Mouse (Mus musculus) lung, embryonic 14.5 days (tissue): Measurements from ENCODE around the gene Itga5. TPM values are rescaled to one million over a fixed set of nuclear protein-coding genes. Genes with fewer than 3 reads are reported as not detected.

Source experiments
- ATAC-seq: fragments of 200-750 bp; cut with Nextera tagmentation; 2 replicates; pipeline ENCODE4 v1.8.0; 2017; ENCODE audit warnings: mild to moderate bottlenecking, moderate TSS enrichment, moderate library complexity; ENCODE audit not compliant: insufficient read depth
- DNase-seq: peaks from one replicate; pipeline ENCODE4 v3.0.0-alpha.2; 2015
- H3K27ac ChIP-seq: fragments of 300-500 bp; sonication (generic); 2 replicates; pipeline ENCODE4 v1.5.1; 2014; ENCODE audit warnings: low read depth, mild to moderate bottlenecking, moderate library complexity
- H3K27me3 ChIP-seq: fragments of 300-500 bp; sonication (generic); 2 replicates; pipeline ENCODE4 v1.6.1; 2014; ENCODE audit warnings: low read length, control low read depth; ENCODE audit not compliant: insufficient read depth
- H3K36me3 ChIP-seq: fragments of 300-500 bp; sonication (generic); 2 replicates; pipeline ENCODE4 v1.6.1; 2014; ENCODE audit warnings: control low read depth; ENCODE audit not compliant: insufficient read depth
- H3K4me1 ChIP-seq: fragments of 300-500 bp; sonication (generic); 2 replicates; pipeline ENCODE4 v1.6.1; 2014; ENCODE audit warnings: antibody characterized with exemption, control low read depth; ENCODE audit not compliant: insufficient read depth
- H3K4me2 ChIP-seq: fragments of 300-500 bp; sonication (generic); 2 replicates; pipeline ENCODE4 v1.6.1; 2014; ENCODE audit warnings: mild to moderate bottlenecking
- H3K4me3 ChIP-seq: fragments of 300-500 bp; sonication (generic); 2 replicates; pipeline ENCODE4 v1.5.1; 2014; ENCODE audit warnings: low read depth, low read length
- H3K9ac ChIP-seq: fragments of 300-500 bp; sonication (generic); 2 replicates; pipeline ENCODE4 v1.6.1; 2014
- H3K9me3 ChIP-seq: fragments of 300-500 bp; sonication (generic); 2 replicates; pipeline ENCODE4 v1.6.1; 2016; ENCODE audit warnings: low read depth, low read length, control low read depth
- CTCF ChIP-seq: IDR thresholded peaks from 2 replicates; pipeline ENCODE4 v1.5.1; 2016; ENCODE audit warnings: antibody characterized with exemption, low read depth
- WGBS: fragments of 180-500 bp; shearing (Covaris S2); extraction: QIAGEN DNeasy Blood & Tissue Kit; methylation state at CpG from one replicate; pipeline ENCODE4 v1.1.7; 2014; 5-methylcytosine and 5-hydroxymethylcytosine counted together
- polyA plus RNA-seq: library from polyadenylated mRNA; unstranded; fragments of >200 nt; fragmentation: Nextera tagmentation; extraction: Ambion mirVana; gene quantifications from 2 replicates; pipeline ENCODE4 v1.2.1, GENCODE M21; 2014

The Itga5 gene
- polyA plus RNA-seq, 1 experiment from 2014 or later, result 47.7 TPM

DNA sequence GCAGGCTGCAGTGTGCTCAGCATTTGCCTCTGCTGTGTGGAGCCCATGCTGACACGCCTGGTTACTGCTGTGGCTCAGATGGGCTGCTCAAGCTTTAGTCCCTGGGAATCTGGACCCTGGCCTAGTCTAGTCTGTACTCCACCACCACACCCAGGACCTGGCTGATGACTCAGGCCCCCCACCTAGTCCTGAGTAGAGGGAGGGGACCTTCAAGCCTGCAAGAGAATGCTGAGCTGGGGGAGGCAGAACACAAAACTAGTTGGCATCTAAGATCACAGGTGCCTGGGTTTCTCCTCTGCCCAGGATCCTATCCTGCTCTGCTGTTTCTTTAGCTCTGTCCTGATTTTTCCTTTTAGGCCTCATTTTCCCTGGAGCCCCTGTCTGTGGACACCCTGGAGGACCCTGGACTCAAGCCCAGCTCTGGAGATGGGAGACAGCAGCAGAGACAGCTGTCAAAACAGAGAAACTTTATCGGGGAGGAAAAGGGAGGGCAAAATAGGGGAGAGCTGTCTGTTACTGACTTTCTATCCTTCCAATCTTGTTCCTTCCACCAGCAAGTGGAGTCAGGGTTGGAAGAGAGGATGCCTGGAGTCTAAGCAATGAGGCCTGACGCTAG is 48.3 kb downstream of the Itga5 start:
- Histone ChIP-seq H3K4me3 (no peak overlapping the region), H3K27me3 (no peaks in the 10 kb centered on the region), H3K4me2 (no peak overlapping the region), H3K9me3 (no peaks in the 10 kb centered on the region), H3K36me3 (peaks cover 32% of the 10 kb centered on the region), H3K9ac (no peak overlapping the region), H3K4me1 (peaks cover 8% of the 10 kb centered on the region), H3K27ac (no peak overlapping the region)
- ATAC-seq (no peak), DNase-seq (no peak)
- TF ChIP-seq CTCF, result no peak
- 57% methylated on average over 3 of the region's 3 CpGs for WGBS

DNA sequence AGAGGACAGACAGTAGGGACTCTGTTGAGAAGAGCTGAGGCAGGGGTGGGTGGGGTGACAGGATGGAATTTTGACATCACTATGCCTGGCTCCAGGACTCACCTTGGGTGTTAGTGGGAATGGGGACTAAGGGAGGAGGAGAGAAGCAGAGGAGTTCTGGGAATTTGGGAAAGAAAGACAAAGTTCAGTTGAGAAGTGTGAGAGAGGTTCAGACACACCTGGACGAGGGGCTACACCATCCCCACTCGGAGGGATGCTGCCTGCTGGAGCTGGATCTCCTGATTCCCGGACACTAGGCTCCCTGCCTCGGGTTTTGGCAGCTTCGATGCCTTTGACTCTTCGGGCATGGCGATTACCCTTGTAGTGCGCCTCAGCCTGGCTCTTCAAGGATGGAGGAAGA is 48.8 kb downstream of the Itga5 start:
- no peak overlapping the region for H3K9ac ChIP-seq
- 85% methylated on average over 8 of the region's 8 CpGs for WGBS

GRCm38 (mm10) chr15:103317120-103317519 is 49.4 kb downstream of the Itga5 start:
- Histone ChIP-seq H3K27ac (no peak overlapping the region), H3K4me2 (no peak overlapping the region), H3K27me3 (no peaks in the 10 kb centered on the region), H3K9me3 (no peaks in the 10 kb centered on the region), H3K4me3 (no peak overlapping the region), H3K36me3 (peaks cover 32% of the 10 kb centered on the region), H3K4me1 (peaks cover under 1% of the 10 kb centered on the region; the same call in 1 of the 2 replicates), H3K9ac (no peak overlapping the region)
- ATAC-seq (no peak), DNase-seq (no peak)
- TF ChIP-seq CTCF, result no peak

More for the DNA sequence above, 48.8 kb downstream of the Itga5 start:
- ATAC-seq (no peak), DNase-seq (no peak)
- Histone ChIP-seq H3K4me1 (peaks cover 7% of the 10 kb centered on the region), H3K27ac (no peak overlapping the region), H3K9me3 (no peaks in the 10 kb centered on the region), H3K4me3 (no peak overlapping the region), H3K36me3 (peaks cover 32% of the 10 kb centered on the region), H3K27me3 (no peaks in the 10 kb centered on the region), H3K4me2 (no peak overlapping the region)
- no peak for TF ChIP-seq CTCF

GRCm38 (mm10) chr15:103315979-103316776 is 50.4 kb downstream of the Itga5 start:
- ATAC-seq (peak; percentile 0; the same call in 1 of the 2 replicates), DNase-seq (no peak)
- WGBS, result 71% methylated on average over 10 of the region's 10 CpGs
- H3K27ac ChIP-seq, result no peak overlapping the region
- no peaks in the 10 kb centered on the region; the same call in 1 of the 2 replicates for H3K4me1 ChIP-seq
- no peak overlapping the region for H3K4me2 ChIP-seq
- peaks cover 32% of the 10 kb centered on the region for H3K36me3 ChIP-seq
- H3K27me3 ChIP-seq, result no peaks in the 10 kb centered on the region
- no peak overlapping the region for H3K9ac ChIP-seq
- no peak for TF ChIP-seq CTCF
- H3K4me3 ChIP-seq, result no peak overlapping the region
- no peaks in the 10 kb centered on the region for H3K9me3 ChIP-seq

DNA sequence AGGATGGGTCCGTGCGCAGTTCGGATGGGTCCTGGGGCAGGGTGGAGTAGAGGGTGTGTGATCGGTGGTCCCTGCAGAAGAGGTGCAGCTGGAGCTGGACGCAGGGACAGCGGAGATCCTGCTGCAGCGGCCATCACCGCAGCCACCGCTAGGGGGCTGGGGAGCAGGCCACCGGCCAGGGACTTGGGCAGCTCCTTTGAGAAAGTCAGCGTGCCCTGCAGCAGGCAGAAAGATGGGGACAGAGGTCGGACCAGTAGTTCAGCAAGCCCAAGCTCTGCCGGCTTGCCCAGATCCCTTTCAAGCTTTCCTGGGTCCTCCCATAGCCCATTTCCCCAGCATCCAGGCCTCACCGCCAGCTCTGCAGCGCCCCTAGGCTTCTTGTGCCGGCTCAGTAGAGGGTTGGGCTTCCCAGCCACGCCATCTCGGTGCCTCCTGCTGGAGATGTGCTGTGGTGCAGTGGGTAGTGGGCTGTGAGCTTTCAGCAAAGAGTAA is 51.5 kb downstream of the Itga5 start:
- H3K9ac ChIP-seq, result peak overlapping the region; percentile 7; the same call in 1 of the 2 replicates
- no peaks in the 10 kb centered on the region for H3K9me3 ChIP-seq
- DNase-seq (peak; percentile 92), ATAC-seq (peak; percentile 84)
- peak overlapping the region; percentile 63 for H3K4me2 ChIP-seq
- 4% methylated on average over 18 of the region's 18 CpGs for WGBS
- H3K36me3 ChIP-seq, result peaks cover 32% of the 10 kb centered on the region
- H3K27me3 ChIP-seq, result no peaks in the 10 kb centered on the region
- no peaks in the 10 kb centered on the region; the same call in 1 of the 2 replicates for H3K4me1 ChIP-seq
- peak; percentile 94 for TF ChIP-seq CTCF
- no peak overlapping the region for H3K27ac ChIP-seq
- H3K4me3 ChIP-seq, result peak overlapping the region; percentile 25

DNA sequence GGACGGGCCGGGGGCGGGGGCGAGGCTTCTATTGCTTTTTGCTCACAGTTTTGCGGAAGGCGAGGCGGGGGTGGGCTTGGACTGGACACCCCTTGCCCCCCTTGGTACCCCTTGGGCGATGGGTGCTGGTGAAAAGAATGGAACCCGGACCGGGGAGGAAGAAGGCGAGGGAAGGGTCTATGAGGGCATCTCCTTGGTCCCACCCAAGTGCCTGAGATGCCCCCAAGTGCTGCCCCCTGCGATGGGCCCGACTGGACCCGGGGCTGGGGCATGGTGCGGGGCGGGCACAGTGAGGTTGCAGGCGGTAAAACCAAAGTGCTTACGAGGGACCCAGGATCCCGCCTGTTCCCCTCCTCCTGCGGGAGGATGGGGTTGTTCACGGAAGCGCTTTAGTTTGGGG is 52.4 kb downstream of the Itga5 start:
- ATAC-seq (no peak), DNase-seq (no peak)
- 47% methylated on average over 21 of the region's 22 CpGs for WGBS
- no peak overlapping the region for H3K27ac ChIP-seq
- H3K4me3 ChIP-seq, result 0 out of 2 replicates have a peak overlapping the region, but pooled peaks have one; percentile 25
- no peaks in the 10 kb centered on the region; the same call in 1 of the 2 replicates for H3K4me1 ChIP-seq
- TF ChIP-seq CTCF, result no peak
- H3K9ac ChIP-seq, result no peak overlapping the region
- peaks cover 32% of the 10 kb centered on the region for H3K36me3 ChIP-seq
- H3K4me2 ChIP-seq, result peak overlapping the region; percentile 63
- H3K27me3 ChIP-seq, result no peaks in the 10 kb centered on the region
- H3K9me3 ChIP-seq, result no peaks in the 10 kb centered on the region
